Mouse (Mus musculus) ovary, postnatal 14 days (tissue): Measurements from ENCODE around the gene Gm21972.
A peak's percentile ranks its signal among the peaks of the same experiment; 100 is the strongest.

Experiments
- DNase-seq: peaks from one replicate; pipeline ENCODE4 v3.0.0; 2022; ENCODE audit warnings: low spot score

The Gm21972 gene

DNA sequence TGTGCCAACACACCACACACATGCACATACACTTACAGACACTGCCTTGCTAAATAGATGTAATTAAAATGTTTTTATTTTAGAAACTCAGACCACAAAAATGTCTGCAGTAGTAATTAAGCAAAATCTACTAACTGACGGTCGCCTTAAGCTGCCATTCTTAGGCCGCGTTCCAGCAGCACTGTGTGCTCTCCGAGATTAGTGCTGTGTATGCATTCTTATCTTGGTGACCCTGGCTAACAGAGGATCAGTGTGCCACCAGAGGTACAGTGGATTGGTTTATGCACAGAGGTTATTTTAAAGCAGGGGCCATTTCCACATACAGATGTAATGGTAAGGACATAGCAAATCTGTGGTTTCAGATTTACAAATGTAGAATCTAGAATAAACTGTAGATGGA lies 27.6 kb downstream of the Gm21972 start:
- no peak for DNase-seq

DNA sequence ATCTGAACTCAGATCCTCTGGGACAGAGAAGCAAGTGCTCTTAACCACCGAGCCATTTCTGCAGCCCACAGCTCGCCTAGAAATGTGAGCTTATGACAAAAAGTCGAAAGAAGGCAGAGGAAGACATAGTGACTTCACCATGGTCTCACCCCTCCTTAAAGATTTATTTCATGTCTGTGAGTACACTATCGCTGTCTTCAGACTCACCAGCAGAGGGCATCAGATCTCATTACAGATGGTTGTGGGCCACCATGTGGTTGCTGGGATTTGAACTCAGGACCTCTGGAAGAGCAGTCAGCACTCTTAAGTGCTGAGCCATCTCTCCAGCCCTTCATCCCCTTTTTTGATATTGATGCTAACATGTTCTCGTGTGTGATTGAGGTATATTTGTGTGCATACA lies 41.2 kb downstream of the Gm21972 start:
- no peak for DNase-seq

DNA sequence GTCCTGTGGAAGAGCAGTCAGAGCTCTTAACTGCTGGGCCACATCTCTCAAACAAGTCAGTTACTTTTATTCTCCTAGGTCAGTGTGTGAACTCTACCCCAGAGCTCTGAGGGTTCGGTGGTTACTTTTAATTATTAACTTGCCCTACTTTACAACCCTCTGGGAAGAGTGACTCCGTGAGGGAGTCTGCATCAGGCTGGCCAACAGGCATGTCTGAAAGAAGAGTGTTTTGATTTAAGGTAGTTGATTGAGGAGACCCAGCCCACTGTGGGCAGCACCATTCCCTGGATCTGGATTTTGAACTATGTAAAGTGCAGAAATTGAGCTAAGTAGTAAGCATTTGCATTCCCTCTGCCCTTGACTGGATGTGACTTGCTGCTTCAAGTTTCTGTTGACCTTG lies 42.6 kb downstream of the Gm21972 start:
- no peak for DNase-seq

DNA sequence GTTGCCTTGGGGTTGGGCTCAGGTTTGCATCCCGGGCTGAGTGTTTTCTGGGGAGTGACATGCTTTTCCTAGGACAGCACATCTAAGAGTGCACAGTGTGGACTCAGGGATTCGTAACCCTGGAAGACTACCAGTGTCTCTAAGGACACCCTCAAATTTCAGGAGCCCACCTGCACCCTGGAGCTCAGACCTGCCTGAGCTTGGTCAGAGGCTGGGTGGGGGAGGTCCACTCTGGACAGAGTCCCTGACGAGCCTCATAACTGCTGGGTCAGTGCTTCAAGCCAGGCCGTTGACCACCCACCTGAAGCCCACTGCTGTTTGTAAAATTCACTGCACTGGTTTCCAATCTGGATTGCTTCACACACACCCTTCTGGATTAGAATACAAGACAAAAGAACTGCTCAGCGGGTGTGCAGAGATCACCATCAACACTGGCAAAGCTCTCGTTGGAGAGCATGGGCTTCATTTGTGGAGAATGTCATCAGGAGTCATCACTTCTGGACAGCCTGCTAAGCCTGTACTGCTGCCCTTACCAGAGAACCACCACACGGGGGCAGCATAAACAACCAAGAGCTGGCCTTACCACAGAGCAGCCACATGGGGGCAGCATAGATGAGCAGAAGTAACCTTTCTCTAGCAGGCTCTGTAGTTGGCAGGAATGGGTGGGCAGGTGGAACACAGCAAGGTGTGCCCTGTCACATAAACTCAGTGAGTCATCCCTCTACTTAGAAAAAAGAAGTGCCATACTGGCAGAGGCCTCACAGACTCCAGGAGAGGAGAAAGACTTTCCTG lies 45.2 kb downstream of the Gm21972 start:
- peak; percentile 71 for DNase-seq

DNA sequence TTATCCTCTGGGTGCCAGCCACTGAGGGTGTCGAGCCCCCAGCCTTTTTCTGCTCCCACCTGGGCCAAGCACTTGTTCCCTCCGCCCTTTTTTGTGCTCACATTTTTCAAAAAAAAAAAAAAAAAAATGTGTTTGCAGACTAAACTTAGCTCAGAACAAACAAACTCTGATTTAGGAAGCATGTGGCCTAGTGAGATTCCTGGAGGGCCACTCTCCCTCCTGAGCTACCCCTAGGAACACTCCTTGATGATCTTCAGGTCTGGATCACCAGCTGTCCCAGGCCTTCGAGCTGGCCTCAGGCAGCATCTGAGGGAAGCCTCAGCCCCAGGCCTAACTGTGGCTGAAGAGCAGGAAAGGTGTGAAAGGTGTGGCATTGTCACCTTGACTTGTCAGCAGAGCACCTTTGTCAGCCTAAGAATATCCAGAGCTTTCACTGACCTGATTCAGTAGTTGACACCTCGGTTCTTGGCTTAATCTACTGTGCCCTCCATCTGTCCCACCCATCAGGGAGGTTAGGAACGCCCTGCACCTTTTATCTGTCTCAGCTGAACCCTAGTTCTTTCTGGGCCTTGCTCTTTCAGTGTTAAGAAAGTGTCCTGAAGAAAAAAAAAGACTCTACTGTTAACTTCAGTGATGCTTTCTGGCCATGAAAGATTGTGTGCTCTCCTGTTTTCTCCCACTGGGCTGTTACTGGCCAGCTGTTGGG lies 48.7 kb downstream of the Gm21972 start:
- DNase-seq = no peak

DNA sequence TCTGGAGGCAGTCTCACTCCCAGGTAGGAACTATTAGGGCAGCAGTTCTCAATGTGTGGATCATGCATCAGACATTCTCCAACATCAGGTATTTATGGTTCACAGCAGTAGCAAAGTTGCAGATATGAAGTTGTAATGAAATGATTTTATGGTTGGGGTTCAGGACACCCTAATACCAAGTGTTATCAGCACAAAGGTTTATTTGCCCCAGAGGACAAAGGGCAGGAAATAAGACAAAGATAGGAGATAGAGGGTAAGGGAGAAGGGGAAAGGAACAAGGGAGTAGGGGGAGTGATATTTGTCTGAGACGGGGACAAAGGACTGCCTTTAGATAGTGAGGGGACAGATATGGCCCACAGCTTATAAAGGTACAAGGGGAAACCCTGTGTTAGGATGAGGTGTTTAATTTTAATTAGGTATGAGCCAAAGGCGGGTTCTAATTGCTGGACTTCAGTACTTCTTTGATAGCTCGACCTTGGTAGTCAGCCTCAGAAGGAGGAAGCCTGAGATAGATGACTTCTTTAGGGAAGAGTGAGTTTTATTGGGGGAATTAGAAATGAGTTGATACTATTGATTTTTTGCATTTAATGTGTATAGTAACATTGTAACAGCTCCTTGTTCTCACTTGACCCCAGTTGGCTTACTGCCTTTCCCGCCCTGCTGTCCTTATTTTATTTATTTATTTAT lies 50.3 kb downstream of the Gm21972 start:
- DNase-seq = no peak

DNA sequence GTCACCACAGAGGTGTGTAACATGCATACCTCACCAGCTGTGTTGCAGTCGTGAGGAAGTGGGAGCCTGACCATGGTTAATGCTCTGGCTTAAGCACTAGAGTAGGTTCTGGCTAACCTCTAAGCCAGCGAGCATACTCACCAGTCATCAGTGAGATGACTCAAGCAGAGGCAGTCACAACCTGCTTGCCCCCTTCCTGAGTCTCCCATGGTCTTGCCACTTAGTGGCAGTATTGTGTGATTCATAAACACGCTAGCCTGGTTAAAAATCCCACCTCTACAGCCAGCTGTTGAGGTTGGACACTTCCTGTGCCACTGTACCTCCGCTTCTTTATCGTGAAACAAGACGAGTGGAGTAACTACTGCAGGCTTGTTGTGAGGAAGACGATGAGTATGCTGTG lies 53.3 kb downstream of the Gm21972 start:
- no peak for DNase-seq

DNA sequence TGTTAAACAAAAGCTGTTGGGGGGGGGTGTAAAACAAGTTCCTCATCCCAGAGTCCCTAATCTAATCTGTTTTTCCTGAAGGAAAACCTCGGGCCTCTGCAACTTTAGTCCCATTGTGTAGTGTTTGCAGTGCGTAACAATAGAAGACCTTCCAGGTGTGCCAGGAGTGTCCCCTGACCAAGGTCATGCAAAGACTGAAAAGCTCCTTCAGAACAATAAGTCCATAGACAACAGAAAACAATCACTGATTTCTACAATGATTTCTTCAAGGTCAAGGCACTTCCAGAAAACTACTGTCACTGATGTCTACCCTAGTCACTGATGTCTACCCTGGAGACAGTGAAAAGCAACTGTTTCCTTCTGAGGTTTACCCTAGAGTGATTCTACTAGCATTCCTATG lies 54.4 kb downstream of the Gm21972 start:
- no peak for DNase-seq

DNA sequence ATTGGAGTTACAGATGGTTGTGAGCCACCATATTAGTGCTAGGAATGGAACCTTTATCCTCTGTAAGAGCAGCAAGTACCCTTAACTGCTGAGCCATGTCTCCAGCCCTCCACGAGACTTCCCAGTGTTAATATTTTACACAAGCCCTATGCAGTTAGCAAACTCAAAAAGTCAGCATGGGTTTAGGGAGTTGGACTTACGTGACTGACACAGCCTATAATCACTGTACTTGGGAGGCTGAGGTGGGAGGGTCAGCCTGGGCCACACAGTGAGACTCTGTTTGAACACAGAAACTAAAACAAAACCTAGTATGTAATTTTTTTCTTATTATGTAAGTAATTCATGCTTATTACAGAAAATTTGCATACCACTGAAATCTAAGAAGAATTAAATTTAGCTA lies 54.8 kb downstream of the Gm21972 start:
- no peak for DNase-seq

DNA sequence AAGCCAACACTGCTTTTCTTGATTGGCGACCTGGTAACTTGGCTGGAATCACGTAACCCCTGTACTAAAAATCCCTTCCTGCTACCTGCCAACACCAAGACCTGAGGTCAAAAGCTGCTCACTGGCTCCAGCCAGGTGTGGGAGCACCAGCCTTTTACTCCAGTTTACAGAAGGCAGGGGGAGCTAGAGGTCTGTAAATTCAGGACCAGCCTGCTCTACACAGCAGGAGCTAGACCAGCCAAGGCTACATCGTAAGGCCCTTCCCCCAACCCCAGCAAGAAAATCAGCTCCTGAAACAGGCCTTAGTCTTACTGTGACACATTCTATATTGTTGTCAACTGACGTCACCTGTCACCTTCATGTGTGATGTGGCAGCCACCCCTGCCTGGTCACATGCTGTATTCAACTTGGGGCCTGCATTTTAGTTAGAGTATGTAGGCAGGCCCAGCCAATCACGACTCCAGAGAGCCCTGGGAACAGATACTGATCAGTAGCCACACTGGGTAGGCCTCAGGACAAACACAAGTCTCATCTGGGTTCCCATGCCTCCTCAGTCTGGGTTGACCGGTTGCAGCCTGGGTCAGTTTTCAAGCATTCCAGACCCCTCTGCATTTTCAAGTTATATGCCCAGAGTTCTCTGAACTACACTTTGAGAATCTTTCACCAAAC lies 55.7 kb downstream of the Gm21972 start:
- no peak for DNase-seq

DNA sequence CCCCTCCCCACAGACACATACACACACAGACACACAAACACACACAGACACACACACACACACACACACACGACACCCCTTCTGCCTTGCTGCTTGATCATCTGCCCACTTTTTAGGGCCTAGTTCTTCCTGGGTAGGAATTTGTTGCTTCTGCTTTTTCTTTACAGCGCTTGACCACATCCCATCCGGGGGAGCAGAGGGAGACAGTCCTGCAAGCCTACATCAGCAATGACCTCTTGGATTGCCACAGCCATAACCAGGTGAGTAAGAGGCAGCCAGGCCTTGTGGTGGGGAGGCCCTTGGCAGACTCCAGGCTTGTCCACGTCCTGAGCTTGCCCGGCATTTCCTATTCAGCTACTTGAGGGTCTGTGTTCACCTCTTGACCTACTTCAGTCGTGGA lies 57.4 kb downstream of the Gm21972 start:
- DNase-seq = no peak

DNA sequence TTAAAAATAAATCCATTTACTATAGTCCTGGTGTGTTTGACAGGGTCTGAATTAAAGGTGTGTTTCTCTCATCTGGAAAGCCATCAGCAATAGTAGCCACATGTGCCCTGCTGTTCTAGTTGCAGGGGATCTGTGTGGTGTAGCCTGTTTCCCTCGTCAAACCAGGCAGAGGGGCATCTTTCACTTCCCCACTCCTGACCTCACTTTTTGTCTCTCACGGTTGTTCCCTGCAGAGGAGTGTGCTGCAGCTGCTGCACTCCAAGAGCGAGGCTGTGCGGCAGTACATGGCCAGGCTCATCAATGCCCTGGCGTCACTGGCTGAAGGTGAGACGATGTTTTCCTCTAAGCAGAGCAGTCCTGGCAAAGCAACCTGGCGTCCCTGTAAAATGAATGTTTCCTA lies 60.6 kb downstream of the Gm21972 start:
- DNase-seq = no peak

DNA sequence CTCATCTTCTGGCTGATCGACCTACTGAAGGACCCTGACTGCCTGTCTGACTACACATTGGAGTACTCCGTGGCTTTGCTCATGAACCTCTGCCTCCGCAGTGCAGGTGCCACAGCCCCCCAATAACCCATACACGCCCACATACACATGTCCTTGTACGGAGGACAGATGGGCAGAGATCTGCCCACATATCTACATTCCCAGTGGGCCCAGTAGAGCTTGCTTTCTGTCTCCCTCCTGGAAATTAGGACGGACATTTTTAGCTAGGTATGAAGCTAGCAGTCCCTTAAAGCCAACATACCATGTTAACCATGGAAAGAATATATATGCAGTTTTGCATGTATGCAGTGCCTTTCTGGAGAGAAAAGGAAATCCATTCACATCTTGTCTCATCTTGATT lies 64.8 kb downstream of the Gm21972 start:
- no peak for DNase-seq

DNA sequence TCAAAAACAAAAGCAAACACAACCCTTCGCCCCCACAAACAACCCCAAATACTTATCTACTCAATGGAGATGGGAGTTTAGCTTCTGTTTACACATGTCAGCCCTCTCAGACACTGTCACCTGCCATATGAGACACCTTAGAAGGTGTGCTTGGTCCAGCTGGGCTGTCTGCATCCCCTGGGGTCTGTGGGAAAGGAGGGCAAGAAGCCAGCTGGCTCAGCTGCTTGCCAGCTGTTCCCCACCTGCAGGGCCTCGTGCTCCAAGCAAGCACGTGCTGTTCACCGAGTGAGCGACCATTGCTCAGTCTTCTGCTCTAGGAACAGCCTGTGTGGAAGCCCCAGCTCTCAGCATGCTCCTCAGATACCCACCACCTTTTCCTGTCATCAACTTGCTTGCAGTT lies 65.6 kb downstream of the Gm21972 start:
- DNase-seq = no peak

DNA sequence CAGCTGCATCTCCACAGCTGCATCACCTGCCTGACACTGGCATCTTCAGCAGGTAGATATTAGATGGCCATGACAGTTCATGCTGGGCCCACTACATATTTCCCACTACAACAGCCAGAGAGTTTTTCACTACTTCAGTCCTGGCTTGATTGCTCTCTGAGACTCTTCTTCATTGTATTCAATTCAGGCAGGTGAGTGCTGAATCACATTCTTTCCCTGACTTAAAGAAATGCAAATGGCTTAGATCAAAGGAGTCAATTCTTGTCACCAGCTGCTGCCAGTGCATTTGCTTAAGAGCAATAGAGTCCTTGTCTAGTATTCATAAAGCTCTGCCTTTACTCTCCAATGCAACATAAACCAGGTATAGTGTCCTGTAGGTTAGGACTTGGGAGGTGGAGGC lies 67.9 kb downstream of the Gm21972 start:
- no peak for DNase-seq

DNA sequence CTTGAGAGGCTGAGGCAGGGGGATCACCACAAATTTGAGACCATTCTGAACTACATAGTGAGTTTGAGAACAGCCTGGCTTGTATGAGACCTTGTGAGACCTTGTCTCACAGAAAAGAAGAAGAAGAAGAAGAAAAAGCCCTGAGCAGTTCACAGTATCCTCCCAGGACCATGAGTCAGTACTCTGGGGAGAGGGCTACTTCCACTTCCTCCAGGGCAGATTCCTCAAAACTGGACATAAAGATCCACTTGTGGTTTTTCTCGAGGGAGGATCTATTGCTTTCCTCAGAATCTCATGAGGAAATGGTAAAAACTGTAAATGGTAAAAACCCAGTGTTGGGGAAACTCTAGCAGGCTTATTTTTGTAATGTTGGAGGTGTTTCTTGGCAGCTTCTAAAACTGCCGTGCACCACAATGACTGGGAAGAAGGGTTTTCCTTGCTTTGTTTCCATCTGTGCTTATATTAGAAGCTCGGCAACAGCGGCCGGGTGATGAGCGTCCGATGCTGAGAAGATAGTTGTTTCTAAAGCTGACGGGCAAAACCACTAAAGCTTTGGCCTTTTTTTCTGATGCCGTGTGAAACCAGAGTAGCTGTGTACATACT lies 69.3 kb downstream of the Gm21972 start:
- no peak for DNase-seq

DNA sequence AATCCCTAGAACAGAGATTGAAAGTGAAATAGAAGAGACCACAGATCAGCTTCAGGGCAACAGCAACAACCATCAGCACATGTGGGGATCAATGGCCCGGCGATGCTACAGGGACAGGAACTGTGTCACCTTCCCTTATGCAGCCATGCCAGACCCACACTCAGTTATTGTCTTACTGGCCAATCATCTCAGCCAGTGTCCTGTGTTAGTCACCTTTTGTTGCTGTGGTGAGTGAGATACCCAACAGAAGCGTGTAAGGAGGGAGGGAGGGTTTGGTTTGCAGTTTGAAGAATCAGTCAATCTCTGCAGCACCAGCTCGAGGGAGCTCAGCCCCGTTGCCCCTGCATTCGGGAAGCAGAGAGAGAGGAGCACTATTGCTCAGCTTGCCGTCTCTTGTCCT lies 77.2 kb downstream of the Gm21972 start:
- DNase-seq = no peak

DNA sequence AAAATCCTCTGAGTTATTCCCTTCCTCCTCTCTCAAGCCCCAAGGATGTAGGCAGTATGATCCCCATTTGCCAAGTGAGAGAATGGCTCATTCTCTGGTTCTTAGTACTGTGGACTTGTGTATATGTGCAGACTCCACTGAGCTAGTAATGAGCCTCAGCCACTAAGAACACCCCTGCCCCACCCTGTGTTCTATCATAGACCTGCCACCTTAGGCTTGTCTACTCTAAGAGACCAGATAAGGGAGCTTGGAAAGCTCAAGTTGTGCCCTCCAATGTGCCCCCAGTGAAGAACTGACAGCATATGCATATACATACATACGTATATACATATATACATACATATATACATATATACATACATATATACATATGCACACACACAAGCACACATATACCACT lies 78.1 kb downstream of the Gm21972 start:
- no peak for DNase-seq
